Mouse (Mus musculus): Measurements from ENCODE around the gene Sntb2. TPM values are rescaled to one million over a fixed set of nuclear protein-coding genes. Genes with fewer than 3 reads are reported as not detected.
"Not testable (repeated sequence)": the region's sequence is repeated elsewhere in the genome, so short reads cannot be mapped to it uniquely, and the experiment has no call there.

Gene Sntb2
- polyA plus RNA-seq, 1 experiment from 2014 or later: 4.1 TPM

- Histone ChIP-seq H3K4me1 (peaks cover 44% of the 10 kb centered on the region), H3K9ac (no peak overlapping the region), H3K27ac (no peak overlapping the region), H3K9me3 (replicated peaks) (no peaks in the 10 kb centered on the region), H3K4me3 (no peak overlapping the region), H3K36me3 (no peaks in the 10 kb centered on the region), H3K4me2 (no peak overlapping the region), H3K27me3 (replicated peaks) (no peaks in the 10 kb centered on the region)
- 70% methylated on average over 3 of the region's 3 CpGs for WGBS (ENCODE audit: insufficient replicate concordance)
- ATAC-seq: no peak
These were observed 93.8 kb downstream of the Sntb2 start for GRCm38 (mm10) chr8:107029310-107029709.

DNA sequence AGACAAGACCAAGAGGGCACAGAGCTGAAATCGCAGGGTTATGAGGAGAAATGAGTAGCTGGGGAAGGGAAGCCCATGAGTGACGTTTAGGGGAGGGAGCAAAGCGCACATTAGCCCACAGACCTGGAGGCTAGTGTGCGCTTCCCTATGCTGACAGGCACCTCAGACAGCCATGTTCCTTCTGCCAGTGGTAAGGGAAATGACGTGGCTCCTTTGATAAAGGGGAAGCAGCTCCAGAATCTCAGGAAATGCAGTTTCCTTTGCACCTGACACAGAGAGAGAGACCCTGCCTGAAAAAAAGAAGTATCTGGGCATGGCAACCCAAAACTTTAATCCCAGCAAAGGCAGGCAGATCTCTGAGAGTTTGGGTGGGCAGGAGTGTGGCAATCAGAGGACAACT lies 94.5 kb downstream of the Sntb2 start:
- Histone ChIP-seq H3K9ac (no peak overlapping the region), H3K4me3 (no peak overlapping the region), H3K36me3 (no peaks in the 10 kb centered on the region), H3K27ac (peak overlapping the region; percentile 83), H3K27me3 (replicated peaks) (no peaks in the 10 kb centered on the region), H3K4me1 (peaks cover 44% of the 10 kb centered on the region), H3K9me3 (replicated peaks) (no peaks in the 10 kb centered on the region), H3K4me2 (peak overlapping the region; percentile 77)
- ATAC-seq: no peak
- 53% methylated on average over 5 of the region's 5 CpGs for WGBS (ENCODE audit: insufficient replicate concordance)

DNA sequence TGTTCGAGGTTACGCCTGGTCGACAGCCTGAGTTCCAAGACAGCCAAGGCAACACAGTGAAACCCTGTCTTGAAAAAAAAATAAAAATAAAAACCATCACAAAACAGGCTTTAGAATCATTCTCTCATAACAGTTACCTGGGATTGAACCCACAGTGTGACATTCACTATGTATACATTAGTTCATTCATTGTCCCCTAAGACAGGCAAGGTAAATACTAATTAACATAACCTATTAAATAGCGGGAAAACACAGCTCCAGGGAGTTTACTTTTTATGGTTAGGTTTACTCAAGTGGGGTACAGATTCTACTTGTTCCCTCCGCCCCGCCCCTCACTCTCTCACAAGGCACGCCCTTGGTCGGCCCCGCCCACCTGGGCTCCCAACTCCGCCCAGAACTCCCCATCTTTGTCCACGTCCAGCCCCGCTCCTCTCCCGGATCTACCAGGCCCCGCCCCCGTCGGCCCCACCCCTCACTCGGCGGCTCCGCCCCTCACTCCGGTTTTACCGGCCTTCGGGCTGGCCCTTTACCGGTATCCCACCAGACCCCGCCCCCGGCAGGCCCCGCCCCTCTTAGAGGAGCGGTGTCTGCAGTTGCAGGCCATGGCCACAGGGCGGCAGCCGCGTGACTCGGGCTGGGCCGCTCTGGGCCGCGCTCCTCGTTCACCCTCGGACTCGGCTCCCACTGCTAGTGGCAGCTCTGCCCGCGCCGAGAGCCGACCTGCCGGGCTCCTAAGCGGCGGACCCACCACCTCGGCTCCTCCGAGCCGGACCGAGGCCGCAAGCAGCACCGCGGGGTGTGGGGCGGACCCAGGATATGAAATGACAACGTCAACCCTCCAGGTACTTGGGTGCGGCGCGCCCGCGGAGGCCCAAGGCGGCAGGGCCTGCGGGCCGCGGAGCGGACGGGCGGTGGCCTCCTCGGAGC lies 95.4 kb downstream of the Sntb2 start, which contains the start of gene Vps4a:
Vps4a (plus strand) TSS at position 573 of the 927 bp plus-strand sequence.
- Histone ChIP-seq H3K4me3 (peak within 1 kb of the TSS; percentile 87), H3K27me3 (replicated peaks) (no peaks in the 10 kb centered on the region), H3K4me1 (peaks cover 44% of the 10 kb centered on the region), H3K27ac (peak within 1 kb of the TSS; percentile 83), H3K9ac (peak within 1 kb of the TSS; percentile 92), H3K9me3 (replicated peaks) (no peaks in the 10 kb centered on the region), H3K4me2 (peak within 1 kb of the TSS; percentile 77), H3K36me3 (0 out of 2 replicates have a peak, but pooled peaks cover 5% of the 10 kb centered on the region)
- peak; percentile 95 for ATAC-seq
- WGBS (ENCODE audit: insufficient replicate concordance): 4% methylated on average over 66 of the region's 66 CpGs

DNA sequence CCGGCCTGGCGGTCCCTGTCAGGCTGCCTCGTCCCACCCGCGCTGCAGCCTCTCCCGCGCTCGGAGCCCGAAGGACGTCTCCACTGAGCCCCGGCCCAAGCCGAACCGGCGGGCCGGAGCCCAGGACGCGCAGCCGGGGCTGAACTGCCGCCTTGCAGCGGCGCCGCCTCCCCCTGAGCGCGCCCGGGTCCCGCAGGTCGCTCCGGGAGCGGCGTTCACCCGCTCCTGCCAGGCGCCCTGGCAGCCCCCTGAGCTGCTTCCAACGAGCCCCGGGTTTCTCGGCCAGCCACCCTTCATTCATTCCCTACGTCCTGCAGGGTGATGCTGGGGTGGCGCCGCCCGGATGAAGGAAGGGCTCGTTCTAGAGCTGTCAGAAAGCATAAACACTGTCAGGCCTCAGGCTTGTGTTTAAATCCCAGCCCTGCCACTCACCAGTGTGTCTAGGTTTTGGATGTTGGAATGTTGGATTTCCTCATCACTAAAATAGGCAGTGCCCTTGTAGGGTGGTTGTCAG lies 96.1 kb downstream of the Sntb2 start:
- peak overlapping the region; percentile 92 for H3K9ac ChIP-seq
- peak overlapping the region; percentile 87 for H3K4me3 ChIP-seq
- WGBS (ENCODE audit: insufficient replicate concordance): 0% methylated on average over 40 of the region's 40 CpGs
- no peaks in the 10 kb centered on the region for H3K9me3 ChIP-seq (replicated peaks)
- peak overlapping the region; percentile 77 for H3K4me2 ChIP-seq
- no peak for ATAC-seq
- peaks cover 10% of the 10 kb centered on the region for H3K36me3 ChIP-seq
- peak overlapping the region; percentile 83 for H3K27ac ChIP-seq
- peaks cover 44% of the 10 kb centered on the region for H3K4me1 ChIP-seq
- H3K27me3 ChIP-seq (replicated peaks): no peaks in the 10 kb centered on the region

DNA sequence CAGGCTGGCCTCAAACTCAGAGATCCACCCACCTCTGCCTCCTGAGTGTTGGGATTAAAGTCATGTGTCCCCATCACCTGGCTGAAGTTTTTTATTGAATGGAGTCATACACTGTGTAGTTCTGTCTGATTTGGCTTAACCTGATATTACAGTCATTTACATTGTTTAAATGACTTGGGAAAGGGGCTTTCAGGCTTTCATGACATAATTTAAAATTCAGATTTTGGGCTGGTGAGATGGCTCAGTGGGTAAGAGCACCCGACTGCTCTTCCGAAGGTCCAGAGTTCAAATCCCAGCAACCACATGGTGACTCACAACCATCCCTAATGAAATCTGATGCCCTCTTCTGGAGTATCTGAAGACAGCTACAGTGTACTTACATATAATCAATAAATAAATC lies 98.1 kb downstream of the Sntb2 start:
- not testable (repeated sequence) for H3K27me3 ChIP-seq (replicated peaks); H3K4me2 ChIP-seq; H3K9ac ChIP-seq; H3K9me3 ChIP-seq (replicated peaks); ATAC-seq; H3K4me3 ChIP-seq; H3K27ac ChIP-seq
- 85% methylated on average over 2 of the region's 2 CpGs for WGBS (ENCODE audit: insufficient replicate concordance)
- Histone ChIP-seq H3K4me1 (peaks cover 39% of the 10 kb centered on the region), H3K36me3 (peaks cover 21% of the 10 kb centered on the region)

DNA sequence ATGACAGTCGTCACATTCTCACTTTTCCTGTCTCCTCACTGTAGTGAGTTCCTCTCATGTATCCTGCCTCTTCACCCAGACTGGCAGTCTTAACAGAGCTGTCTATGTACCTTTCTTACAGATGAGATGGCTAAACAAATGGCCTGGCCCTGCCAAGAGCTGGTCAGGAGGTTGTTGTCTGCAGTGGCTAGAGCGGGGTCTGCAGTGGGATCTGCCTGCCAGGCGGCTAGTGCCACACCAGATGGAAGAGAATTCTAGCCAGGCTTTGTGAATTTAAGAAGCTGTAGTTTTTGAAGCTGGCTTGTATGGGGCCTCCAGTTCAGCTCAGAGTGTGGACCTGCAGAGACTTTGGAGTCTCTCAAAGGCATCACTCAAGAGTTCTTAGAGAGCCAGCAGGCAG lies 100.1 kb downstream of the Sntb2 start:
- WGBS (ENCODE audit: insufficient replicate concordance): 80% methylated on average over 3 of the region's 3 CpGs
- no peaks in the 10 kb centered on the region for H3K27me3 ChIP-seq (replicated peaks)
- no peak overlapping the region for H3K4me3 ChIP-seq
- H3K9me3 ChIP-seq (replicated peaks): no peaks in the 10 kb centered on the region
- no peak for ATAC-seq
- H3K27ac ChIP-seq: no peak overlapping the region
- no peak overlapping the region for H3K4me2 ChIP-seq
- H3K9ac ChIP-seq: no peak overlapping the region
- peaks cover 21% of the 10 kb centered on the region for H3K4me1 ChIP-seq
- H3K36me3 ChIP-seq: peaks cover 41% of the 10 kb centered on the region

GRCm38 (mm10) chr8:107036626-107037025 lies 101.1 kb downstream of the Sntb2 start:
- H3K4me1 ChIP-seq: peaks cover 17% of the 10 kb centered on the region
- H3K27ac ChIP-seq: no peak overlapping the region
- no peak overlapping the region for H3K9ac ChIP-seq
- ATAC-seq: no peak
- H3K4me3 ChIP-seq: no peak overlapping the region
- no peak overlapping the region for H3K4me2 ChIP-seq
- H3K9me3 ChIP-seq (replicated peaks): no peaks in the 10 kb centered on the region
- 76% methylated on average over 8 of the region's 8 CpGs for WGBS (ENCODE audit: insufficient replicate concordance)
- H3K27me3 ChIP-seq (replicated peaks): no peaks in the 10 kb centered on the region
- peaks cover 51% of the 10 kb centered on the region for H3K36me3 ChIP-seq

DNA sequence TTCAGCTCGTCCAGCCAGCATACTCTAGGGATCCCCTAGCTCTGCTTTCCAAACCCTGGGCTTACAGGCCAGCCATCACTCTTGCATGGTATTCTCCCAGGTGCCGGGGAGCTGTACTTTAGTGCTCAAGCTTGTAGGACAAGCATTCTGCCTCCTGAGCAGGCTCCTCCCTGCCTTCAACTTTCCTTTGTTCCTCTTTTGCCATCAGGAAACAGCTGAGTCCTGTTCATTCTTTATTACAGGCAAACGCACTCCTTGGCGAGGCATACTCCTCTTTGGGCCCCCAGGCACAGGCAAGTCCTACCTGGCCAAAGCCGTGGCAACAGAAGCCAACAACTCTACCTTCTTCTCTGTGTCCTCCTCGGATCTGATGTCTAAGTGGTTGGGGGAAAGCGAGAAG lies 105.1 kb downstream of the Sntb2 start:
- Histone ChIP-seq H3K27me3 (replicated peaks) (no peaks in the 10 kb centered on the region), H3K9ac (no peak overlapping the region), H3K27ac (no peak overlapping the region), H3K9me3 (replicated peaks) (no peaks in the 10 kb centered on the region), H3K4me2 (no peak overlapping the region), H3K36me3 (peaks cover 87% of the 10 kb centered on the region), H3K4me1 (peaks cover 4% of the 10 kb centered on the region), H3K4me3 (no peak overlapping the region)
- 64% methylated on average over 7 of the region's 7 CpGs for WGBS (ENCODE audit: insufficient replicate concordance)
- ATAC-seq: no peak

DNA sequence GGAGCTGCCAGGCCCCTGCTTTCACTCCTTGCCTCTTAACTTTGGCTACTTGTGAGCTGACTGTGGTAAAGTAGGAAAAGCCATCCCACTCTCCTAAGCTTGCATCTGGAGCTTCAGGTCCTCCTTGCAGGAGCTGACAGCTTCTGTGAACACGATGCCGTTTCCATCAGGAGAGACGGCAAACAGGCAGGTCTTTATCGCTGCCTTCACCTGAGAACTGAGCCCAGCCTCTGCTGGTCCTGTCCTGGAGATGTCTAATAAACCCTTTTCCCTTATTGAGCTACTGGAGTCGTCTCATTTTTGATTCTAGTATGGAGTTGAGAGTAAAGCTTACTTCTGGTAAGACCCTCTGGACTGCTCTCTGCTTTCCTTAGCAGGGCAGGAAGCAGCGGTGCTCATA lies 109.9 kb downstream of the Sntb2 start:
- no peak for ATAC-seq

GRCm38 (mm10) chr8:107046976-107047375 lies 111.4 kb downstream of the Sntb2 start:
- 66% methylated on average over 5 of the region's 5 CpGs for WGBS (ENCODE audit: insufficient replicate concordance)
- peak overlapping the region; percentile 80; the same call in 1 of the 2 replicates for H3K4me3 ChIP-seq
- peaks cover 83% of the 10 kb centered on the region for H3K36me3 ChIP-seq
- no peaks in the 10 kb centered on the region; the same call in 1 of the 2 replicates for H3K9me3 ChIP-seq (replicated peaks)
- no peak for ATAC-seq
- H3K9ac ChIP-seq: 0 out of 2 replicates have a peak overlapping the region, but pooled peaks have one; percentile 87
- peak overlapping the region; percentile 96 for H3K4me2 ChIP-seq
- H3K4me1 ChIP-seq: peaks cover 45% of the 10 kb centered on the region
- no peaks in the 10 kb centered on the region for H3K27me3 ChIP-seq (replicated peaks)
- no peak overlapping the region for H3K27ac ChIP-seq

More for the DNA sequence above, 109.9 kb downstream of the Sntb2 start:
- no peaks in the 10 kb centered on the region for H3K27me3 ChIP-seq (replicated peaks)
- no peak overlapping the region for H3K4me2 ChIP-seq
- no peak overlapping the region for H3K9ac ChIP-seq
- no peak overlapping the region for H3K4me3 ChIP-seq
- H3K36me3 ChIP-seq: peaks cover 83% of the 10 kb centered on the region
- no peak overlapping the region for H3K27ac ChIP-seq
- H3K9me3 ChIP-seq (replicated peaks): no peaks in the 10 kb centered on the region
- peaks cover 45% of the 10 kb centered on the region for H3K4me1 ChIP-seq
- WGBS (ENCODE audit: insufficient replicate concordance): 88% methylated on average over 6 of the region's 6 CpGs

DNA sequence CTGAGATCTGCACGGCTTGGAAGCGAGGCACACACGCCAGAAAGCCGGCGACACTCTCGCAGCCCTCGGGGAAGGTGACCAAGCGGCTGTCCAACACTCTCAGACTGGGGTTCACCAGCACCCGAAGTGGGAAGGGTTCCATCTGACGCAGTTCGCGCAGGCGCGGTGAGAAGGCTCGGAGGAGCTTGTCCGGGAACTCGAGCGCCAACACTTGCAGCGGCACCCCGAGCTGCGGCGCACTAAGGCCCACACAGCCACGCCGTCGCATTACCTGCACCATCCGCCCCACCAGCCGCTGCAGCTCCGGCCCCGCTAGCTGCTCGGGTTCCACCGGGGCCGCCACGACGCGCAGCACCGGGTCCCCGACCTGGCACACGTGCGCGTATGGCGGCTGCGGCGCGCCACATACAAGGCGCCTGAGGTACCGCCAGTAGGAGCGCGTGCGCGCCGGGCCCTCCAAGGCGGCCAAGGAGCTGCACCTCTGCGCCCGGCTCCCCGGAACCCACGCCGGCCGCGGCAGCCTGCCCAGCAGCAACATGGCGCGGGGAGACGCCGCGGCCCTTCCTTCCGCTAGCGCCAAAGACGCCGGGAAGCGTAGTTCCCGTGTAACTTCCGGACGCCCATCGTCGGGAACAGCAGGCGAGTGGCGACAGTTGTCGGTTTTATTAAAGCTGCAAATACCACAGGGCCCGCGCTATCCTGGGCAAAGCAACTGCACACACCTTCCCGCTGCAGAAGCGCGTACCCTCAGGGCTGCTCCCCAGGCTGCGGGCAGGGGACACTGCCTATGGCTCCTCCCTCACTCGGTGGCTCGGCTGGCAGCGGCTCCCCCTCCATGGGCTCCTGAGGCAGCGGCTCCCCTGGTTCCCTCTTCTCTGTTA lies 112.8 kb downstream of the Sntb2 start, which contains the start of gene Pdf:
Pdf (minus strand) TSS at position 554 of the 881 bp plus-strand sequence.
- Histone ChIP-seq H3K27me3 (replicated peaks) (no peaks in the 10 kb centered on the region), H3K4me2 (peak within 1 kb of the TSS; percentile 96), H3K36me3 (peaks cover 83% of the 10 kb centered on the region), H3K27ac (peak within 1 kb of the TSS; percentile 91), H3K9ac (peak within 1 kb of the TSS; percentile 87), H3K4me1 (peaks cover 45% of the 10 kb centered on the region), H3K9me3 (replicated peaks) (no peaks in the 10 kb centered on the region; the same call in 1 of the 2 replicates), H3K4me3 (peak within 1 kb of the TSS; percentile 80)
- under 1% methylated on average over 87 of the region's 87 CpGs for WGBS (ENCODE audit: insufficient replicate concordance)
- peak; percentile 78 for ATAC-seq

Measured in liver, embryonic 12.5 days (tissue).